Mouse (Mus musculus) adipocyte (in vitro differentiated cells): Measurements from ENCODE around the gene Irf4.

ENCODE experiments used
- DNase-seq: peaks from one replicate; pipeline ENCODE4 v3.0.0-alpha.2; 2016; ENCODE audit warnings: low spot score

The Irf4 gene

DNA sequence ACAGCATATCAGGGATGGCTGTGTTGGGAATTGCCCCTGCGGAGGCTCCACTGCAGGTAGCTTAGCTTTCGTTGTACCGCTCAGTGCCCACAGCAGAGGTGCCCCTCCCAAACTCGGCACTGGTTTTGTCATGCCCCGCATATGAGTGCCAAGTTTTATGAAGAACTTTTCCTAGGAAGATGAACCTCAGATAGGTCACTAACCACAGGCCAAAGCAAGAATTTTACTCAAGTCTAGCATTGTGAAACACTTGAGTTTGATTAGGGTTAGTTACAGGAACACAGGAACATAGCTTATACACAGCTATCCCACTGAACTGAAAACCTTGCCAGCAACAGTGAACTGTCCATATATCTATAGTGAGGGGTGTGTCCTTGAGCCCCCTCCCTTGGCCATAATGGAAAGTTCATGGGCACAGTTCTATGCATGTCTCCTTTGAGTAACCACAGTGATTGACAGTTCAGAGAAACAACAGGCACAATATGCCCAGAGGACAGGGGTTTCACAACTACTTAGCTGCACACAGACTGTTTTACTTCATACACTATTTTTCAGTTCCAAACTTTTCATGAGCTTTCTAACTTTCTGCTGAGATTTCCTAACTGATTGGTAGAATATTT is 53.4 kb downstream of the Irf4 start:
- DNase-seq = peak; percentile 68

DNA sequence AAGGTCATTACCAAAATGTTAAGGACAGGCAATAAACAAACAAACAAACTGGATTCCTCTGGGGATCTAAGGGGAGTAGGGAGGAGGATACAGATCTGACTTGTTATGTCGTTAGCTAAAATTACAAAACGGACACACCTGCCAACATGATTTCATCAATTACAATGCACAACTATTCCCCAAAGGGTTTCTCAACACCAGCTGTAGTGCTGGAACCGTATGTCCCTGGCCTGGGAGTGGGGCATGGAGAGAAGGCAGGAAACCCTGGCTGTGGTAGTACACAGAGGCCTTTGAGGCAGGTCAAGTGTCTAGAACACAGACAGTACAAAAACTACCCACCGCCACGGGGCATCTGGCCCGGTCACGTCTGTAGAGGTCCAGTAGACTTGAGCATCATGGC is 60.2 kb downstream of the Irf4 start:
- peak; percentile 70 for DNase-seq

DNA sequence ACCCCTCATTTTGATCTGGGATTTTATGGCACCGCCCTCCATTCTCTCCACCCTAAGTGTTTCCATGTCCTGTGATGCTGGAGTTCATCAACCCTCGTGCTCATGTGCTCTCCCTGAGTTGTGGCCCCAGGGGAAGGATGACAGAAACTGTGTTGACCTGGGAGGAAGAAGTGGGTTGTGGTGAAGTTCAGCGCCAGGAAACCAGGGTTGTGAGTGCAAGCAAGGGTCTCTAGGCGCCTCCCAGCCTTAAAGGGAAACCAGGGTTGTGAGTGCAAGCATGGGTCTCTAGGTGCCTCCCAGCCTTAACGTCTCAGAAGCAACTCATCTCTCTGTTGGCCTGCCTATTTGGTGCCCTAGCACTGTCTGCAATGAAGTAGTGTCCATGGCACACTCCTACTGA is 64.4 kb downstream of the Irf4 start:
- DNase-seq = no peak

DNA sequence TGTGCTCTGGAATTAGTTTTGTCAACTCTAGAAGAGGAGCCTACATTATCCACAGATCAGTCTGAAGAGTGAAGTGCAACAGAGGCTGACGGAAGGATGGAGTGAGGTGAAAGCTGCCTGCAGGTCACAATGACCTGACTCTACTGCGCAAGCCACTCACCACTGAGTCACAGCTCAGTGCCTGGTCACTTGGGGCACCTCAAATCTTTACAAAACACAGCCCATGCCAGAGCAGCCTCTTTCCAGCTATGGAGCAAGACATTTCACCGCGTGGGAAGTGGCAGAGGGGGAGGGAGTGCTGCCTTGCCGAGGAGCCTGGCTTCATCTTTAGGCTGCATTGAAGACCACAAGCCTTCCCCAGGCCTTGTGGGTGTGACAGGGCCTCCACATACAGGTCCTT is 65.2 kb downstream of the Irf4 start:
- DNase-seq = no peak
